Mouse (Mus musculus) layer of hippocampus, adult 2 months (tissue): ENCODE measurements at regions not wholly inside any gene's neighbourhood (a gene's known extent, or its start where the extent isn't known, plus 50 kb on each side); places are given as distances from the start of the nearest gene placed in this dataset.
A peak's percentile ranks its signal among the peaks of the same experiment; 100 is the strongest.

ENCODE experiments used
- DNase-seq, 2 experiments: peaks; one replicate each; pipeline ENCODE4 v3.0.0; 2022; ENCODE audit warnings: low spot score in 2 of 2
- H3K27ac ChIP-seq: fragments of 200-600 bp; 2 replicates; pipeline ENCODE4 v1.8.1; 2022
- H3K4me3 ChIP-seq: fragments of 200-600 bp; 2 replicates; pipeline ENCODE4 v1.8.1; 2022; ENCODE audit warnings: mild to moderate bottlenecking
- CTCF ChIP-seq: fragments of 200-600 bp; conservative IDR thresholded peaks from 2 replicates; pipeline ENCODE4 v1.8.1; 2022; ENCODE audit warnings: antibody characterized with exemption, mild to moderate bottlenecking, moderate library complexity

GRCm38 (mm10) chr11:92967288-92967687 lies 130.5 kb upstream of the Car10 start:
- no peak for DNase-seq
- Histone ChIP-seq H3K27ac (no peak overlapping the region), H3K4me3 (no peak overlapping the region)
- TF ChIP-seq CTCF: peak; percentile 76

- TF ChIP-seq CTCF: no peak
- no peak overlapping the region for H3K4me3 ChIP-seq
- H3K27ac ChIP-seq: no peak overlapping the region
- DNase-seq: no peak
Measured at GRCm38 (mm10) chr11:92999603-93000002, 98.2 kb upstream of the Car10 start.

- no peak for DNase-seq
- no peak overlapping the region for H3K27ac ChIP-seq
- H3K4me3 ChIP-seq: no peak overlapping the region
- TF ChIP-seq CTCF: no peak
Measured at GRCm38 (mm10) chr11:93005991-93006390, 91.8 kb upstream of the Car10 start.

- Histone ChIP-seq H3K4me3 (no peak overlapping the region), H3K27ac (no peak overlapping the region)
- TF ChIP-seq CTCF: no peak
- DNase-seq: no peak
Measured at GRCm38 (mm10) chr11:93025981-93026380, 71.8 kb upstream of the Car10 start.

GRCm38 (mm10) chr11:93035509-93035908 lies 62.3 kb upstream of the Car10 start:
- H3K4me3 ChIP-seq: no peak overlapping the region
- DNase-seq: no peak
- no peak overlapping the region for H3K27ac ChIP-seq
- no peak for TF ChIP-seq CTCF

GRCm38 (mm10) chr11:93037846-93038245 lies 60.0 kb upstream of the Car10 start:
- DNase-seq: peak; percentile 38 to 64
- peak; percentile 35 for TF ChIP-seq CTCF
- no peak overlapping the region for H3K27ac ChIP-seq

GRCm38 (mm10) chr11:93039325-93039724 lies 58.5 kb upstream of the Car10 start:
- no peak for DNase-seq
- H3K27ac ChIP-seq: no peak overlapping the region

More at GRCm38 (mm10) chr11:93037846-93038245, 60.0 kb upstream of the Car10 start:
- no peak overlapping the region for H3K4me3 ChIP-seq

GRCm38 (mm10) chr11:93040816-93041215 lies 57.0 kb upstream of the Car10 start:
- Histone ChIP-seq H3K27ac (no peak overlapping the region), H3K4me3 (no peak overlapping the region)
- DNase-seq: no peak
- no peak for TF ChIP-seq CTCF

More at GRCm38 (mm10) chr11:93039325-93039724, 58.5 kb upstream of the Car10 start:
- TF ChIP-seq CTCF: no peak
- no peak overlapping the region for H3K4me3 ChIP-seq

GRCm38 (mm10) chr11:93044998-93045397 lies 52.8 kb upstream of the Car10 start:
- H3K4me3 ChIP-seq: no peak overlapping the region
- peak in 1 of 2 experiments; percentile 16 for DNase-seq
- no peak for TF ChIP-seq CTCF
- no peak overlapping the region for H3K27ac ChIP-seq
